ENCODE assay signal across 7 mouse cellular contexts in genomic region chr9:65031355-65031754, GRCm38 (mm10). TPM values are rescaled to one million over a fixed set of nuclear protein-coding genes. Genes with fewer than 3 reads are reported as not detected.
DNase-seq lines count a peak whose midpoint lies in the region; ATAC-seq and TF ChIP-seq lines count a peak whose summit lies in the region.
"Not testable (repeated sequence)": the region's sequence is repeated elsewhere in the genome, so short reads cannot be mapped to it uniquely, and the experiment has no call there.

No protein-coding gene starts in this region.

- H3K4me3 ChIP-seq in E14TG2a.4 (replicated peaks; ENCODE audit: low read length); heart, adult 2 months; midbrain, postnatal 0 days (ENCODE audit: low read depth, low read length): not testable (repeated sequence)
- H3K4me3 ChIP-seq in liver, embryonic 11.5 days (ENCODE audit: low read depth, low read length) = peak overlapping the region; percentile 10; the same call in 1 of the 2 replicates

- TF ChIP-seq EP300 in heart, adult 2 months (IDR thresholded peaks at IDR 0.05; ENCODE audit: insufficient read depth, low read depth, low read length) = not testable (repeated sequence)

- not testable (repeated sequence) for TF ChIP-seq POLR2A in heart, adult 2 months (IDR thresholded peaks at IDR 0.05; ENCODE audit: insufficient read depth, low read depth, low read length)

- not testable (repeated sequence) for H3K9ac ChIP-seq in heart, adult 2 months (ENCODE audit: low read depth, low read length); liver, embryonic 11.5 days (ENCODE audit: low read depth, low read length); midbrain, postnatal 0 days (replicated peaks; ENCODE audit: low read length, poor library complexity, severe bottlenecking)

- not testable (repeated sequence) for H3K79me2 ChIP-seq in heart, adult 2 months (replicated peaks; ENCODE audit: control insufficient read depth, insufficient read depth, low read length)

- H3K4me2 ChIP-seq in liver, embryonic 11.5 days = peak overlapping the region; percentile 67
- not testable (repeated sequence) for H3K4me2 ChIP-seq in midbrain, postnatal 0 days (ENCODE audit: low read depth, low read length, poor library complexity, severe bottlenecking)

- DNase-seq in ZHBTc4 (ENCODE audit: low read depth, low spot score) = peak; percentile 14
- DNase-seq in heart, adult 2 months = peak in 1 of 2 experiments; percentile 48
- not testable (repeated sequence) for DNase-seq in liver, embryonic 11.5 days (ENCODE audit: low spot score); midbrain, postnatal 0 days (ENCODE audit: low spot score)
- peak; percentile 25 to 28 for DNase-seq in lung, adult 18-20 months
- DNase-seq in splenic B cell, adult 2 months (ENCODE audit: low read depth, low spot score) = peak; percentile 44

- not testable (repeated sequence) for H3K9me3 ChIP-seq in E14TG2a.4 (ENCODE audit: low read length); liver, embryonic 11.5 days (ENCODE audit: control insufficient read depth, low read length); midbrain, postnatal 0 days (ENCODE audit: low read length)

- intact Hi-C loops in heart, adult 2 months (cut with DNase I) = loop anchor here (5.0 kb wide), 3 partner anchors 91 to 294 kb away; partner anchors contain the start of gene Rab11a

- not testable (repeated sequence) for H3K27ac ChIP-seq in heart, adult 2 months; liver, embryonic 11.5 days (ENCODE audit: low read depth, low read length); midbrain, postnatal 0 days (ENCODE audit: low read depth, low read length)

- not testable (repeated sequence) for ATAC-seq in liver, embryonic 11.5 days (replicated peaks; ENCODE audit: low FRiP score); midbrain, postnatal 0 days (ENCODE audit: low FRiP score)

- peaks cover 25% of the 10 kb centered on the region for H3K4me1 ChIP-seq in E14TG2a.4 (replicated peaks; ENCODE audit: low read depth, low read length)
- H3K4me1 ChIP-seq in heart, adult 2 months (ENCODE audit: control insufficient read depth, insufficient read depth, low read length); midbrain, postnatal 0 days (ENCODE audit: insufficient read depth, low read length): not testable (repeated sequence)
- H3K4me1 ChIP-seq in liver, embryonic 11.5 days (replicated peaks; ENCODE audit: control insufficient read depth, insufficient read depth, low read length) = peaks cover 13% of the 10 kb centered on the region

- peak; percentile 11; the same call in 1 of the 2 replicates for TF ChIP-seq CTCF in E14TG2a.4 (conservative IDR thresholded peaks at IDR 0.05; ENCODE audit: low read length)
- TF ChIP-seq CTCF in heart, adult 2 months (IDR thresholded peaks at IDR 0.05) = peak; percentile 23; the same call in 1 of the 2 replicates
- TF ChIP-seq CTCF in midbrain, postnatal 0 days (IDR thresholded peaks at IDR 0.05) = peak; percentile 36

- not testable (repeated sequence) for H3K27me3 ChIP-seq in E14TG2a.4 (ENCODE audit: insufficient read depth, low read length); heart, adult 2 months (ENCODE audit: control insufficient read depth, insufficient read depth, low read length); liver, embryonic 11.5 days (replicated peaks; ENCODE audit: control insufficient read depth, insufficient read depth, low read length); midbrain, postnatal 0 days (ENCODE audit: insufficient read depth, low read length); splenic B cell, adult 2 months (ENCODE audit: control insufficient read depth, insufficient read depth, low read length, poor library complexity, severe bottlenecking)

- peaks cover 12% of the 10 kb centered on the region for H3K36me3 ChIP-seq in E14TG2a.4 (ENCODE audit: insufficient read depth, low read length)
- not testable (repeated sequence) for H3K36me3 ChIP-seq in heart, adult 2 months (ENCODE audit: control insufficient read depth, insufficient read depth, low read length); liver, embryonic 11.5 days (ENCODE audit: control insufficient read depth, insufficient read depth, low read length); midbrain, postnatal 0 days (ENCODE audit: insufficient read depth, low read length); splenic B cell, adult 2 months (ENCODE audit: control insufficient read depth, insufficient read depth, low read length, poor library complexity, severe bottlenecking)

- WGBS in heart, adult 2 months = 55% methylated on average over 5 of the region's 5 CpGs
- 43% methylated on average over 5 of the region's 5 CpGs for WGBS in liver, embryonic 11.5 days
- WGBS in midbrain, postnatal 0 days = 75% methylated on average over 5 of the region's 5 CpGs

RNA-seq across cellular contexts. Expression of gene Dpp8, which starts 0.9 kb away (rescaled TPM):
- total RNA-seq in heart, adult 2 months (2021) = 10 to 100 TPM; 56.6 to 61.0 TPM
- 42.2 and 83.2 TPM in 2 replicates for polyA plus RNA-seq in heart, adult 2 months (2012; rRNA removed)
- 30.9 and 36.7 TPM in 2 replicates for polyA plus RNA-seq in liver, embryonic 11.5 days (2014; fragmentation: Nextera tagmentation; extraction: Ambion mirVana)
- 86.9 and 105 TPM in 2 replicates for total RNA-seq in midbrain, postnatal 0 days (2014; rRNA removed)
- 26.2 and 28.1 TPM in 2 replicates for polyA plus RNA-seq in midbrain, postnatal 0 days (2015; fragmentation: Nextera tagmentation; extraction: Ambion mirVana)

RNA-seq across cellular contexts. Expression of gene Hacd3, which starts 9.9 kb away (rescaled TPM):
- 10 to 100 TPM; 17.6 to 18.9 TPM for total RNA-seq in heart, adult 2 months (2021)
- polyA plus RNA-seq in heart, adult 2 months (2012; rRNA removed) = 11.2 and 18.2 TPM in 2 replicates
- polyA plus RNA-seq in liver, embryonic 11.5 days (2014; fragmentation: Nextera tagmentation; extraction: Ambion mirVana) = 83.6 and 95.4 TPM in 2 replicates
- total RNA-seq in midbrain, postnatal 0 days (2014; rRNA removed) = 204 and 210 TPM in 2 replicates
- 186 and 197 TPM in 2 replicates for polyA plus RNA-seq in midbrain, postnatal 0 days (2015; fragmentation: Nextera tagmentation; extraction: Ambion mirVana)
